Mouse (Mus musculus) T-cell, adult 66 days (primary cell): ENCODE data around the gene Tbc1d21. TPM values are rescaled to one million over a fixed set of nuclear protein-coding genes. Genes with fewer than 3 reads are reported as not detected.

Source experiments
- total RNA-seq, 2 experiments: library from RNA; stranded (reverse); gene quantifications; 3 replicates in 1 of 2; 4 replicates in 1 of 2; pipeline ENCODE4 v1.2.4; 2023

The Tbc1d21 gene
- total RNA-seq, result not detected

DNA sequence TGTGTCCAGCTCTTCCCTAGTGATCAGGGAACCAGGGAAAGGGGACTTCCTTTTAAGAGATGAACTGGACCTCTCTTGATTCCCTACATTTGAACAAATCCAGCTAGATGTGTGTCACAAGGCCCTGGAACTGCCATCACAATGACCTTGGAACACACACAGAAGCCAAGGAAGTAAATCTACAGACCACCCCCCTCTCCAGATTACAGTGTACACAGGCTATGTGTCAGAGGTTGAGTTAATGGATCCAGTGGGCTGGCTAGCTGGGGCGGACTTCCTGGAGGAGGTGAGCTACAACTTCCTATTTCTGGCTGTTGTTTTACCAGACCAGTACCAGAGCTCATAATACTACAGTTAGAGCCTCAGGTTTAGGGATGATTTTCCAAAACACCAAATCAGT lies at the start of gene Tbc1d21:
TSS of gene Tbc1d21 (minus strand) at position 101 of the 400 bp plus-strand sequence.

DNA sequence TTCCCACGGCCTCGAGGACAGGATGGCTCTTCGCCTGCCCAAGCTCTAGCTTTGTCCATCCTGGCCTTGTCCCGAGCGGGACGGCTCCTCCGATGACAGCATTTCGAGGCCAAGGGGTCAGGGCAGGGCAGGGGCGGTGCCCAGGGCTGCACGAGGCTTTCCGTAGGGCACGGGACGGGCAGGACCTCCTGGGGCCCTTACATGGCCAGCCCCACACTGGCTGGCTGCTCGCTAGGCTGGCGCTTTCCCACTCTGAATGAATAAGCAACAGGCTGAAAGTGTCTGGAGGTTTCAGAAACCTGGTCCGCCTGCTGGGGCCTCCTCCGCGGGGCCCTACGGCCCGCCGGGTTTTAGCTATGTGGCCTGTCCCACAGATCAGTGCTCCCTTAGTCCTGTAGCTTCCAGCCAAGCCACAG lies 57.3 kb downstream of the Tbc1d21 start, which contains the start of gene Loxl1:
TSS of gene Loxl1 (minus strand) at position 243 of the 416 bp plus-strand sequence.

Other genes starting within 250 kb of the Tbc1d21 start
- gene Islr, start 166.1 kb downstream of the Tbc1d21 start, total RNA-seq, result under 1 TPM; 0.27 to 0.35 TPM
- gene Islr2, start 166.1 kb downstream of the Tbc1d21 start, total RNA-seq, result 1 to 10 TPM; 1.0 to 5.1 TPM
- gene Pml, start 120.7 kb downstream of the Tbc1d21 start, total RNA-seq, result 10 to 100 TPM; 74.3 to 83.6 TPM
- 10 to 100 TPM; 21.4 to 23.0 TPM for gene Stoml1, start 117.3 kb downstream of the Tbc1d21 start, total RNA-seq
- gene Loxl1, start 57.3 kb downstream of the Tbc1d21 start, total RNA-seq, result not detected
- gene Insyn1, start 118.1 kb upstream of the Tbc1d21 start, total RNA-seq, result not detected
- not detected for gene Cd276, start 185.0 kb upstream of the Tbc1d21 start, total RNA-seq
- 100 to 1,000 TPM; 113 to 137 TPM for gene Nptn, start 211.8 kb upstream of the Tbc1d21 start, total RNA-seq